Mouse (Mus musculus) hindbrain, embryonic 11.5 days (tissue): Measurements from ENCODE around the gene Arid1a. TPM values are rescaled to one million over a fixed set of nuclear protein-coding genes. Genes with fewer than 3 reads are reported as not detected.
"Not testable (repeated sequence)": the region's sequence is repeated elsewhere in the genome, so short reads cannot be mapped to it uniquely, and the experiment has no call there.

Experiments used
- ATAC-seq: fragments of 200-750 bp; cut with Nextera tagmentation; 2 replicates; pipeline ENCODE4 v1.8.0; 2017; ENCODE audit warnings: mild to moderate bottlenecking, moderate TSS enrichment, moderate library complexity; ENCODE audit not compliant: low FRiP score
- DNase-seq: peaks from one replicate; pipeline ENCODE4 v3.0.0-alpha.2; 2015; ENCODE audit warnings: low spot score
- H3K27ac ChIP-seq: fragments of 300-500 bp; sonication (generic); 2 replicates; pipeline ENCODE4 v1.5.1; 2014; ENCODE audit warnings: mild to moderate bottlenecking, low read depth, low read length
- H3K27me3 ChIP-seq: fragments of 300-500 bp; sonication (generic); 2 replicates; pipeline ENCODE4 v1.6.1; 2014; ENCODE audit warnings: mild to moderate bottlenecking, low read length, moderate library complexity, mixed read lengths; ENCODE audit not compliant: control insufficient read depth, insufficient read depth
- H3K36me3 ChIP-seq: fragments of 300-500 bp; sonication (generic); 2 replicates; pipeline ENCODE4 v1.6.1; 2014; ENCODE audit warnings: mild to moderate bottlenecking, low read length, moderate library complexity, mixed read lengths; ENCODE audit not compliant: control insufficient read depth, insufficient read depth
- H3K4me1 ChIP-seq: fragments of 300-500 bp; sonication (generic); replicated peaks from 2 replicates; pipeline ENCODE4 v1.6.1; 2014; ENCODE audit warnings: low read length, mixed read lengths; ENCODE audit not compliant: control insufficient read depth, insufficient read depth
- H3K4me2 ChIP-seq: fragments of 300-500 bp; sonication (generic); replicated peaks from 2 replicates; pipeline ENCODE4 v1.6.1; 2014; ENCODE audit warnings: mild to moderate bottlenecking, low read depth, low read length
- H3K4me3 ChIP-seq: fragments of 300-500 bp; sonication (generic); 2 replicates; pipeline ENCODE4 v1.5.1; 2014; ENCODE audit warnings: low read depth, low read length
- H3K9ac ChIP-seq: fragments of 300-500 bp; sonication (generic); 2 replicates; pipeline ENCODE4 v1.6.1; 2014; ENCODE audit warnings: low read depth, low read length
- H3K9me3 ChIP-seq: fragments of 300-500 bp; sonication (generic); 2 replicates; pipeline ENCODE4 v1.6.1; 2016; ENCODE audit warnings: low read length; ENCODE audit not compliant: control insufficient read depth
- WGBS: fragments of 180-500 bp; shearing (Covaris S2); extraction: QIAGEN DNeasy Blood & Tissue Kit; methylation state at CpG from one replicate; pipeline ENCODE4 v1.1.7; 2014; 5-methylcytosine and 5-hydroxymethylcytosine counted together
- polyA plus RNA-seq: library from polyadenylated mRNA; unstranded; fragments of >200 nt; fragmentation: Nextera tagmentation; extraction: Ambion mirVana; gene quantifications from 2 replicates; pipeline ENCODE4 v1.2.1, GENCODE M21; 2014

Arid1a gene
- polyA plus RNA-seq, 1 experiment from 2014 or later = 51.6 TPM

DNA sequence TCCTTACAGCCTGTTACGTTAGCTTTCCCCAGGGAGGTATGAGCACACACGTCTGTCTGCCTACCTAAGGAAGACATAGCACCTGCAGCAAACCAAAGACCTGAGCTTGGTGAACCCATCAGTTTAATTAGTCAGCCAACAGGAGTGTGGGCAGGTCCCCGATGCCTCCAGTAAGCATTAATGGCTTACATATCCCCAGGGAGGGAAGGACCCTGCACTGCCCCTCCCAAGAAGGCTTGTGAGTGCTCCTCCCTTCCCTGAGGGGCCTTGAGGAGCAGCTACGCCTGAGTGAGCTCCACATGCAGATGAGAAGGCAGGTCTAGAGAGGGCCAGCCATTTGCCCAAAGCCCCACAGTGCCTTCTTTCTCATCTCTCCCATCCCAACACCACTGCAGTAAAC, 100.3 kb downstream of the Arid1a start:
- H3K27ac ChIP-seq = no peak overlapping the region
- 56% methylated on average over 4 of the region's 4 CpGs for WGBS
- H3K9me3 ChIP-seq = no peaks in the 10 kb centered on the region
- H3K4me1 ChIP-seq = no peaks in the 10 kb centered on the region; the same call in 1 of the 2 replicates
- ATAC-seq (no peak), DNase-seq (no peak)
- H3K36me3 ChIP-seq = no peaks in the 10 kb centered on the region
- no peak overlapping the region for H3K9ac ChIP-seq
- no peak overlapping the region for H3K4me3 ChIP-seq
- no peak overlapping the region for H3K4me2 ChIP-seq
- H3K27me3 ChIP-seq = no peaks in the 10 kb centered on the region

DNA sequence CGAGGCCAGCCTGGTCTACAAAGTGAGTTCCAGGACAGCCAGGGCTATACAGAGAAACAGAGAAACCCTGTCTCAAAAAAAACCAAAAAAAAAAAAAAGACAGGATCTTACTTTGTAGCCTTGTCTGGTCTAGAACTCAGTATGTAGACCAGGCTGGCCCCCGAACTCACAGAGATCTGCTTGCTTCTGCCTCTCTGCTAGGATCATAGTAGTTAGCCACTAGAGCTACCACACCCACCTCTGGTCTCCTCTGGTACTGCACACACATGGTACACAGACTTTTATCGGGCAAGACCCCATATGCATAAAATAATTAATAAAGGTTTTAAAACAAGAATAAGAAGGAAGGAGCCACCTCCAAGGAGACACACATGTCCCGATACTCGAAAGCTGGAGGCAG, 102.5 kb downstream of the Arid1a start:
- not testable (repeated sequence) for ATAC-seq, H3K4me1 ChIP-seq, H3K4me2 ChIP-seq, H3K9ac ChIP-seq, H3K27ac ChIP-seq, H3K36me3 ChIP-seq, H3K9me3 ChIP-seq, H3K4me3 ChIP-seq, DNase-seq, H3K27me3 ChIP-seq
- 97% methylated on average over 5 of the region's 5 CpGs for WGBS

DNA sequence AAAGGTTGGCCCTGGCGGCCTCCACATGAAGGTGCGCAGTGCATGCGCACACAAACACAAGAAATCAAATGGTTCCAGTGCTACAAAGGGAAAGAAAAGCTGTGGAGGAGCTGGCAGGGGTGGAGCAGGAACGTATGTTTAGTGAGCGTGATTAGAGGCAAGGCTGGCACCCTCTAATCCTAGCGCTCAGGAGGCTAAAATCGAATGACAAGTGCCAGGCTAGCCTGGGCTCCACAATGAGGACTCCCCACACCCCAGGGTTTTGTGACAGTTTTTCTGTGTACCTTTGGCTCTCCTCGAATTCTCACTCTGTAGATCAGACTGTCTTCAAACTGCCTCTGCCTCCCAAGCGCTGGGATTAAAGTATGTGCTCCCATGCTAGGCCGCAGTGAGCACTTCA, 103.8 kb downstream of the Arid1a start:
- Histone ChIP-seq H3K4me3 (no peak overlapping the region), H3K36me3 (no peaks in the 10 kb centered on the region), H3K27ac (no peak overlapping the region), H3K4me1 (no peaks in the 10 kb centered on the region; the same call in 1 of the 2 replicates), H3K27me3 (no peaks in the 10 kb centered on the region), H3K9ac (no peak overlapping the region), H3K4me2 (no peak overlapping the region), H3K9me3 (no peaks in the 10 kb centered on the region)
- DNase-seq (no peak), ATAC-seq (no peak)
- WGBS = 81% methylated on average over 10 of the region's 10 CpGs

DNA sequence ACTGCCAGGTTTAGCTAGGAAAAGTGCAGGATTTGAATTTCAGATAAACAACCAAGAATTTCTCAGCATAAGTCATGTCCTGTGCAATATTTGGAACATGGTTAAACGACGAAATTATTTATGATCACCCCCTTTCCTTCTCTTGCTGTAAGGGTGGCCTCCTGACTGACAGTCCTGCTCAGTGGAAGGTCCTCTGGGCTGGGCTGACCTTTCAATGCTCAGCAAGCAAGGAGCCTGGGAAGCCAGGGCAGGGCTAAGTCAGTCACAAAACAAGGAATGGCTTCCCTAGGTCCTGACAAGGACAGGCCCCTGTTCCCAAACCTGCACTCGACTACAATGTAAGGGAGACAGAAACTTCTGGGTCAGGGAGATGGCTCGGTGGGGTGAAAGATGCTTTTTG, 104.6 kb downstream of the Arid1a start:
- H3K4me2 ChIP-seq = no peak overlapping the region
- no peak overlapping the region for H3K27ac ChIP-seq
- no peak for ATAC-seq
- DNase-seq = no peak
- H3K9me3 ChIP-seq = no peaks in the 10 kb centered on the region
- WGBS = 68% methylated on average over 4 of the region's 4 CpGs
- no peaks in the 10 kb centered on the region; the same call in 1 of the 2 replicates for H3K4me1 ChIP-seq
- H3K4me3 ChIP-seq = no peak overlapping the region
- no peaks in the 10 kb centered on the region for H3K27me3 ChIP-seq
- H3K36me3 ChIP-seq = no peaks in the 10 kb centered on the region
- H3K9ac ChIP-seq = no peak overlapping the region

DNA sequence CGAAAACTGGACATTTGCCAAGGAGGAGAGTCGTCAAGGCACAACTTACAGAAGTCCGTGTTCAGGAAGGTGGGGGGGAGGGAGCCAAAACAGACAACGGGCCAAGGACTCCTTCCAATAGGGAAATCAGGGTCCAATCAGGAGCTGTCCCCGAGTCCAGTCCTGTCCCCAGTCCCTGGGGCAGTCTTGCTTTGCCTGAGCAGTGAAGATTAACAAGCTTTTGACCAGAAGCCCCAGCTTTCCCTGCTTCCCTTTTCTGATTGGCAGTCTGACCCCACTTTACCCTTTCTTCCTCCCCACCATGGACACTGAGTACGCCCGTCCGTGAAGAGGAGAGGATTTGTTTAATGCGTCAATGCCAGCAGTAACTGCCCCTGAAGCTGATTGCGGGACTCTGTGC, 105.1 kb downstream of the Arid1a start:
- Histone ChIP-seq H3K4me1 (no peaks in the 10 kb centered on the region; the same call in 1 of the 2 replicates), H3K9ac (no peak overlapping the region), H3K27ac (no peak overlapping the region), H3K4me2 (no peak overlapping the region), H3K4me3 (no peak overlapping the region), H3K36me3 (no peaks in the 10 kb centered on the region), H3K9me3 (no peaks in the 10 kb centered on the region), H3K27me3 (no peaks in the 10 kb centered on the region)
- ATAC-seq = no peak
- 66% methylated on average over 10 of the region's 10 CpGs for WGBS
- DNase-seq = no peak

DNA sequence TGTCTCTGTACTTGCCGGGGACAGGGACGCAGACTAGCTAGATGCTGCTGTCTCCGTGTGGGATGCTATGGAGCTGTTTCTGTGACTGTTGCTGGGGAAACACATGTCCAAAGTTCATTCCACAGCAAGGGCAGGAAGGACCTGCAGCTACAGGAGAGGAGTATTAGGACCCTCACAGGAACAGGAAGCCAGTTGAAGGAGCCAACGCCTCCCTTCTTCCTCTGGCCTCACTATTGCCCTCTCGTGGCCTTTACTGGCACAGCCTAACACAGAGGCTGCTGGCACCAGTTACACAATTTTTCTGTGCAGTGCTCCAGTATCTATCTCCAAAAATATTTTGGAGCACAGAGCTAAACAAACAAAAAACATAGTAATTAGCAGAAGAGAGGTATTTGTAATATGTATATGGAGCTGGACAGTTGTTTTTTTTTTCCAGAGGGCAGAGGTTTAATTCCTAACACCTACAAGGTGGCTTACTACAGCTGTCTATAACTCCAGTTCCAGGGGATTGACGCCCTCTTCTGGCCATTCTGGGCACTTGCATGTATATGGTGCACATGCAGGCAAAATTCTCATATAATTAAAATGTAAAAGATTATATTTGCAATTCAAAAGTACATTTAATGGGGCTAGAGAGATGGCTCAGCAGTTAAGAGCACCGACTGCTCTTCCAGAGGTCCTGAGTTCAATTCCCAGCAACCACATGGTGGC, 106.4 kb downstream of the Arid1a start, which contains the start of gene Zdhhc18:
Gene Zdhhc18 (minus strand): TSS at position 166 of the 711 bp plus-strand sequence.
- Histone ChIP-seq H3K9ac (no peak within 1 kb of the TSS), H3K27ac (no peak within 1 kb of the TSS), H3K9me3 (no peaks in the 10 kb centered on the region), H3K4me2 (no peak within 1 kb of the TSS), H3K27me3 (no peaks in the 10 kb centered on the region), H3K4me1 (no peaks in the 10 kb centered on the region), H3K36me3 (no peaks in the 10 kb centered on the region), H3K4me3 (no peak within 1 kb of the TSS)
- DNase-seq (peak; percentile 84), ATAC-seq (no peak)
- WGBS = 38% methylated on average over 7 of the region's 7 CpGs

DNA sequence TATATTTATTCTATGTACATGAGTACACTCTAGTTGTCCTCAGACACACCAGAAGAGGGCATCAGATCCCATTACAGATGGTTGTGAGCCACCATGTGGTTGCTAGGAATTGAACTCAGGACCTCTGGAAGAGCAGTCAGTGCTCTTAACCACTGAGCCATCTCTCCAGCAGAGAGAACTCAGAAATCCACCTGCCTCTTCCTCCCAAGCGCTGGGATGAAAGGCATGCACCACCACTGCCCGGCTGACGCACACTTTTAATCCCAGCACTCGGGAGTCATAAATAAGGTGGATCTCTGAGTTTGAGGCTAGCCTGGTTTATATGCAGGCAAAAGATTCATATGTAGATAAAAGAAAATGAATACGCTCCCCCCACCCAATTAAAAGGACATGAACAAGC, 107.1 kb downstream of the Arid1a start:
- not testable (repeated sequence) for H3K4me3 ChIP-seq, H3K4me2 ChIP-seq, H3K36me3 ChIP-seq, ATAC-seq, H3K27me3 ChIP-seq, H3K9ac ChIP-seq, H3K27ac ChIP-seq, H3K9me3 ChIP-seq, H3K4me1 ChIP-seq, DNase-seq
- 89% methylated on average over 5 of the region's 5 CpGs for WGBS

DNA sequence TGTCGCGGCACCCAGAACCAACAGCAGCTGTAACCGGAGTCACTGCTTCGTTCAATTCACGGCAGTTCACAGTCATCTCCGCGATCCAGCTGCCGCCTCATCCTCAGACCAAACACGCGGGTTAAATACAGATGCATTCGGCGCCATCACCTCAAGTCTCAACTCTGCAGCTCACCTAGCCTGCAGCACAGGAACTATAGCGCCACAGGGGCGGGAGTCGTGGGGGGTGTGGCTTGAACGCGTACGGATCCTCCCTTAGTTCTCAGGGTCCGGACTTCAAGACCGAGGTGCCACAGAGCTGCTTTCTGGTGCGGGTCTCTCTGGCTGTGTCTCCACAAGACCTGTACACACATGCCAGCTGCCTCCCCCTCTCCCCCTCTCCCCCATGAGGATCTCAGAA, 110.9 kb downstream of the Arid1a start:
- Histone ChIP-seq H3K9ac (no peak overlapping the region), H3K27ac (no peak overlapping the region), H3K4me3 (no peak overlapping the region), H3K27me3 (no peaks in the 10 kb centered on the region), H3K9me3 (no peaks in the 10 kb centered on the region), H3K36me3 (no peaks in the 10 kb centered on the region), H3K4me2 (no peak overlapping the region), H3K4me1 (no peaks in the 10 kb centered on the region)
- ATAC-seq (no peak), DNase-seq (no peak)
- WGBS = 38% methylated on average over 21 of the region's 21 CpGs

DNA sequence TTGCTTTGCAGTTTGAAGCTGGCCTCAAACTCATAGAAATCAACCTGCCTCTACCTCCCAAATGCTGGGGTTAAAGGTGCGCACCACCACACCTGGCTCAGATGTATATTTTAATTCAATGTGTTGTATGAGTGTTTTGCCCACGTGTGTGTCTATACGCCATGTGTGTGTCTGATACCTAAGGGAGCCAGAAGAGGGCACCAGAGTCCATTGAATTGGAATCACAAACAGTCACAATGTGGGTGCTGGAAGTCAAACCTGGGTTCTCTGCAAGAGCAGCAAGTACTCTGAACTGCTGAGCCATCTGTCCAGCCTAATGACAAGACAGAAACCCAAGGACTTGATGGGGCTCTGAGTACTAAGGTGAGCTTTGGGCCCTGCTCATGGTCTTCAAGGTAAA, 111.4 kb downstream of the Arid1a start:
- WGBS = 88% methylated on average over 3 of the region's 3 CpGs

More for the DNA sequence above, 111.4 kb downstream of the Arid1a start:
- no peak overlapping the region for H3K9ac ChIP-seq
- H3K4me2 ChIP-seq = no peak overlapping the region
- H3K4me1 ChIP-seq = no peaks in the 10 kb centered on the region
- H3K36me3 ChIP-seq = no peaks in the 10 kb centered on the region
- ATAC-seq = no peak
- no peak overlapping the region for H3K27ac ChIP-seq
- no peak for DNase-seq
- no peaks in the 10 kb centered on the region for H3K9me3 ChIP-seq
- H3K4me3 ChIP-seq = no peak overlapping the region
- no peaks in the 10 kb centered on the region for H3K27me3 ChIP-seq
